Mouse (Mus musculus) embryo, embryonic 11 days (tissue): ENCODE results near the gene Fam213b.

Experiments used
- DNase-seq: peaks from one replicate; pipeline ENCODE4 v3.0.0-alpha.2; 2015

Gene Fam213b

GRCm38 (mm10) chr4:154877864-154878548 lies 20.9 kb downstream of the Fam213b start:
- peak; percentile 97 for DNase-seq

- DNase-seq: no peak
Measured at GRCm38 (mm10) chr4:154873186-154873585, 25.7 kb downstream of the Fam213b start.

GRCm38 (mm10) chr4:154871757-154872251 lies 27.1 kb downstream of the Fam213b start:
- DNase-seq: peak; percentile 70

- no peak for DNase-seq
Measured at GRCm38 (mm10) chr4:154870721-154871120, 28.2 kb downstream of the Fam213b start.

DNA sequence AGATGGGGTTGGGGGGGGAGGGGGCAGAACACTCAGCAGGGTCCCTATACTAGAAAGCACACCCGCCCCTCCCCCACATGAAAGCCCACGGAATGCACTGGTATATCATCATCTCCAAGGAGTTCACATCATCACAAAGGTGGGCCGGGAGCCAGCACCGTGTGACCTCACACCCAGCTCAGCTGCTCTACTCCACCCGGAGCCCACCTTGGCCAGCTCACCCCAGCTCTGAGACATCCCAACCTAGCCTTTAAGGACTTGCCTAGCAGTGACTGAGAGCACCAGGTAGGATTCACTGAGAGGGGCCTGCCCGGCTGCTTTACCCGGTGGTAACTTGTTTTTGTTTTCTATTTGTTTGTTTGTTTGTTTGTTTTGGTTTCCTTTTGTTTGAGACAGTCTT lies 29.5 kb downstream of the Fam213b start, which contains the start of gene Mmel1:
Mmel1 (plus strand) TSS at position 146 of the 400 bp plus-strand sequence.
- DNase-seq: no peak

- DNase-seq: no peak
Measured at GRCm38 (mm10) chr4:154867257-154867656, 31.7 kb downstream of the Fam213b start.

GRCm38 (mm10) chr4:154866391-154866790 lies 32.5 kb downstream of the Fam213b start:
- no peak for DNase-seq

DNA sequence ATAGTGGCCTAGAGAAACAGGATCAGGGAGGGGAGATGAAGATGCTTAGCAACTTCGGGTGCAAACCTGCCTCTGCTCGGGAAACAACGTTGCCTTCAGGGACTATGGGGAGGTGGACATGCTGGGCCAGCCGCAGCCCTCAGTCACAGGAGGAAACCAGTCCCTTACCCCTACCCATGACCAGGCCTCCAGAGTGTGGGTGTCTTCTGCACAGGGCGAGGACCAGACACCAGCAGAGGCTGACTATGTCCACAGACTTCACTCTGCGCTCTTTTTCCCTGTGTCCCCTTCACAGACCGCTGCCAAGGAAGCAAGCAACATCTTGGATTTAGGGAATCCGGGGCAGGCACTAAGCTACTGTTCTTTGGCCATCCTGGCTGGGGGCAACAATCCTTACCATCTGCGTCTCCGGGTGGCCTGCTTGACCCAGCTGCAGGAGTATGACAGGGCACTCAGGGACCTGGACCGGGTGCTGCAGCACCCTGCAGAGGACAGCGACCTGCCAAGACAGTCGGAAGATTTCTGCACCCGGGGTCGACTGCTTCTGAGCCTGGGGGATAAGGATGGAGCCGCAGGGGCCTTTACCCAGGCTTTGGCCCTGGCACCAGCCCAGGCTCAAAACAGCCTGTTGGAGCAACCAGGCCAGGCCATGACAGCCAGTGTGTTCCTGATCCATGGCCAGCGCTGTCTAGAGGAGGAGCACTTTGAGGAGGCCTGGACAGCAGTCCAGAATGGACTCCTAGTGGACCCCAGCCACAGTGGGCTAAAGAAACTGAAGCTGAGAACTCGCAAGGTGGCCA lies 33.8 kb downstream of the Fam213b start:
- DNase-seq: no peak

DNA sequence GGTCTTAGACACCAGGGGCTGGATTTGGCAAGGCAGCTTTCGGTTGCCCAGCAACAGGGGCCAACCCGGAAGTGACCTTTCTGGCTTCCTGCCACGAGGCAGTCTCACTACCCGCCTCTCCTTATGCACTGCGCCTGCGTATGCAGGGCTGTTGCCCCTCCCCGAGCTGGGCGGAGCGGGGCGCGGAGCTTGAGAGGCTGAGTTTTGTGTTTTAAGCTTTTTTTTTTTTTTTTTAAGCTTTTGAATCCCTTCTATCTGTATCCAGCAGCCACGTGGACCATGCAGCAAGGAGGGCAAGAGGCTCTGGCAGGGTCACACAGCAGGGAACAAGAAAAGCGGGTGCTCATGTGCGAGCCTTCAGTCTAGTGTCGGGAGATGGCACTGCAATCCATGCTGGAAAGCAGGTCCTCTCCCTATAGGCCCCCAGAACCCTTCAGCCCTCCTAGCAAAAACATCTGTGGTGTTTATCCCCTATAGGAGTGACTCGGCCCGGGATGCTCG lies 34.6 kb downstream of the Fam213b start:
- peak; percentile 97 for DNase-seq

- DNase-seq: no peak
Measured at GRCm38 (mm10) chr4:154863436-154863935, 35.4 kb downstream of the Fam213b start.

DNA sequence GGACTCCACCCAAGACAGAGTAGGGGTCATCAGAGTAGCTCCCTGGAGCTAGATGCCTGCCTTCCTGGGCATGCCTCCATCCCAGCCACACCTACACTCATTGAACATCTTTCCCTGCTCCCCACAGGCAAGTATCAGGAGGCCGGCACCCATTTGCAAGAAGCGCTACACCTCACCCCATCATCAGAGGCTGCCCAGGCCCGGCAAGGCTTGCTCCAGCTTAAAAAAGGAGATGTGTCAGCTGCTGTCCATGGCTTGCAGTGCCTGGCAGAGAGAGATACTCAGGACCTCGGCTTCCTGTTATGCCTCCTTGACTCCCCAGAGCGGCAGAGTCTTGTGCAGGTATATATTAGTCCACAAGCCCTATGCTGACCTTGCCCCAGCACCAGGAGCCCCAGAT lies 37.0 kb downstream of the Fam213b start:
- DNase-seq: no peak

- no peak for DNase-seq
Measured at GRCm38 (mm10) chr4:154858601-154859000, 40.3 kb downstream of the Fam213b start.

GRCm38 (mm10) chr4:154857366-154858240 lies 41.3 kb downstream of the Fam213b start:
- DNase-seq: no peak

- DNase-seq: no peak
Measured at GRCm38 (mm10) chr4:154856882-154857281, 42.1 kb downstream of the Fam213b start.

GRCm38 (mm10) chr4:154856480-154856837 lies 42.5 kb downstream of the Fam213b start:
- DNase-seq: no peak

GRCm38 (mm10) chr4:154855721-154856479 lies 43.0 kb downstream of the Fam213b start:
- peak; percentile 95 for DNase-seq

GRCm38 (mm10) chr4:154854676-154855345 lies 44.1 kb downstream of the Fam213b start:
- no peak for DNase-seq

- no peak for DNase-seq
Measured at GRCm38 (mm10) chr4:154853881-154854280, 45.1 kb downstream of the Fam213b start.

- no peak for DNase-seq
Measured at GRCm38 (mm10) chr4:154852696-154853095, 46.2 kb downstream of the Fam213b start.
